Mouse (Mus musculus) cerebellum, adult 2 months (tissue): ENCODE measurements around the gene Afap1l2. TPM values are rescaled to one million over a fixed set of nuclear protein-coding genes. Genes with fewer than 3 reads are reported as not detected.

Experiments
- DNase-seq, 2 experiments: peaks; one replicate each; pipeline ENCODE4 v3.0.0; 2021
- H3K27ac ChIP-seq: fragments of 200-500 bp; 2 replicates; pipeline ENCODE4 v1.5.1; 2012; ENCODE audit warnings: low read length, control low read depth, inconsistent platforms; ENCODE audit not compliant: insufficient read depth
- H3K27me3 ChIP-seq: fragments of 200-500 bp; 2 replicates; pipeline ENCODE4 v1.6.1; 2012; ENCODE audit warnings: inconsistent platforms, mild to moderate bottlenecking, low read length, moderate library complexity; ENCODE audit not compliant: control insufficient read depth, insufficient read depth
- H3K4me1 ChIP-seq: fragments of 200-500 bp; 2 replicates; pipeline ENCODE4 v1.6.1; 2011; ENCODE audit warnings: low read length; ENCODE audit not compliant: control insufficient read depth, insufficient read depth
- H3K4me3 ChIP-seq: fragments of 200-500 bp; replicated peaks from 2 replicates; pipeline ENCODE3; 2011; ENCODE audit warnings: mild to moderate bottlenecking, low read depth, low read length, control low read depth; ENCODE audit not compliant: insufficient read depth
- CTCF ChIP-seq: fragments of 200-500 bp; IDR thresholded peaks from 2 replicates; pipeline ENCODE4 v1.5.1; 2011; ENCODE audit warnings: low read depth, mild to moderate bottlenecking, control low read depth, low read length, moderate library complexity, borderline replicate concordance; ENCODE audit not compliant: insufficient read depth
- POLR2A ChIP-seq: fragments of 200-500 bp; IDR thresholded peaks from 2 replicates; pipeline ENCODE4 v1.6.1; 2011; ENCODE audit warnings: low read length, control low read depth, borderline replicate concordance; ENCODE audit not compliant: insufficient read depth
- WGBS: fragments of 180-500 bp; shearing (Covaris S2); methylation state at CpG from one replicate; pipeline ENCODE4 v1.1.7; 2018; 5-methylcytosine and 5-hydroxymethylcytosine counted together
- polyA plus RNA-seq: library from polyadenylated mRNA; depleted of rRNA; stranded (reverse); fragments of >200 nt; gene quantifications from 2 replicates; pipeline ENCODE4 v1.2.3, GENCODE M21; 2012

The Afap1l2 gene
- polyA plus RNA-seq, 1 experiment, result 43.3 TPM

GRCm38 (mm10) chr19:56959601-56960000 lies 48.4 kb downstream of the Afap1l2 start:
- 38% methylated on average over 3 of the region's 3 CpGs for WGBS
- Histone ChIP-seq H3K27me3 (no peaks in the 10 kb centered on the region), H3K4me1 (peaks cover 28% of the 10 kb centered on the region), H3K4me3 (no peak overlapping the region), H3K27ac (no peak overlapping the region)
- DNase-seq, result no peak
- no peak for TF ChIP-seq POLR2A
- TF ChIP-seq CTCF, result no peak

GRCm38 (mm10) chr19:56959057-56959456 lies 49.0 kb downstream of the Afap1l2 start:
- TF ChIP-seq POLR2A (no peak), CTCF (no peak)
- Histone ChIP-seq H3K27ac (no peak overlapping the region), H3K27me3 (no peaks in the 10 kb centered on the region), H3K4me1 (peaks cover 28% of the 10 kb centered on the region), H3K4me3 (no peak overlapping the region)
- WGBS, result 33% methylated on average over 2 of the region's 2 CpGs
- DNase-seq, result peak in 1 of 2 experiments; percentile 37

DNA sequence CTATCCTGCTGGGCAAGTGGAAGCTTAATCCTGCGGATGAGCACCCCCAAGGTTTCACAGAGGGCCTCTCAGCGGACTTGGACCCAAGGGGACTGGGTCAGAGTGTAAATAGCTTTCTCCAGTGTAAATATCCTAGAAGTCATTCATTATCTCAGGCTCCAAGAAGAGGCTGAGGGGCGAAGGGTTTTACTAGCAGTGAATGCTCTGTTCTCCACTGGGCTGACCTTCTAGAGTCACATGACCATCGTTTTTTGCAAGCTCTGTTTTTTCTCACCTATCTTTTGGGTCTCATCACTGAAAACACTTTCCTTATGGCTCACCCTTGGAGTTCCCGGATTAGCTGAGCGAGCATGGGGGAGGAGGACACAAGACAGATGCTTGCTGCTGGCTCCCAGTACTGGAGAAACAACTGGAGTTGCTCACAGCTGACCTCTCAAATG lies 49.4 kb downstream of the Afap1l2 start:
- H3K4me3 ChIP-seq, result no peak overlapping the region
- WGBS, result 59% methylated on average over 6 of the region's 6 CpGs
- H3K4me1 ChIP-seq, result peaks cover 31% of the 10 kb centered on the region
- H3K27me3 ChIP-seq, result no peaks in the 10 kb centered on the region
- no peak overlapping the region for H3K27ac ChIP-seq
- TF ChIP-seq POLR2A (no peak), CTCF (no peak)
- no peak for DNase-seq

GRCm38 (mm10) chr19:56958011-56958410 lies 50.0 kb downstream of the Afap1l2 start:
- Histone ChIP-seq H3K4me3 (no peak overlapping the region), H3K4me1 (peaks cover 37% of the 10 kb centered on the region), H3K27ac (no peak overlapping the region), H3K27me3 (no peaks in the 10 kb centered on the region)
- TF ChIP-seq POLR2A (no peak), CTCF (no peak)
- WGBS, result 84% methylated on average over 4 of the region's 4 CpGs
- no peak for DNase-seq

DNA sequence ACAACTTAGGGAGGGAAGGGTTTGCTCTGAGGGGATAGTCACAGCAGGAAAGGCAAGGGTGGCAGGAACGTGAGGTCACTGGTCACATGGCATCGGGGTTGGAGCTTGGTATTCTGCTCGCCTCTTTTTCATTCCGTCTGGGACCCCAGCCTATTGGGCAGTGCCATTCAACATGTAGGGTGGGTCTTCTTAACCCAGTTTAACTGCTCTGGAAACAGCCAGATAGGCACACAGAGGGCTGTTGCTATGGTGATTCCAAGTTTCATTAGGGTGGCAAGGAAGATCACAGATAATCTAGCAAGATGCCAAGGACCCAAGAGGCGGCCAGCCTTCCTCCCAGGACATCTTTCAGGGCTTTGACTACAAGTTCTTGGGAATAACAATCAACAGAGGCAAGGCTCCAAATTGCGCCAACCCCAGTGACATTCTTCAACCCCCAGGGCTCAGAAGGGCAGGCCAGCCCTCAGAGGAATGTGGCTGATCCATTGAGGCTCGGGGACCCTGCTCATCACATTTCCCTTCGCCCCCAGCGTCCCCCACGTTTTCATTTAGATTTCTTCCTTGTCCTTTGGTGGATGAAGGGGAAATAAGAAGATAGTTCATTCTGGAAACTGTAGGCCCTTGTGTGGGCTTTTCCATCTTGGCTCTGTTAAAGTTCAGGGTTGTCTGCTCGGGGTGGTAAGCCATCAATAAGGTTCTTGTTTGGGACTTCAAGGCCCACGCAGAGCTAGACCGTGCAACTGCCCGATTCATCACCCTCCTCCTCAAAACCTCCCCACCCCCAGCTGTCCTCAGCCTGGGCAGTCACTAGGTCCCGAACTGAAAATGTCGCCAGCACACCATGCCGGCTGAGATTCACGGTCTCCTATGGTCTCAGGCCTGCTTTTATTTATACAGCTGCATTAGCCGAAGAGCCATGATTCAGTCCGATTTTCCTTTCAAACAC lies 52.2 kb downstream of the Afap1l2 start:
- 69% methylated on average over 20 of the region's 20 CpGs for WGBS
- no peak for DNase-seq
- Histone ChIP-seq H3K4me1 (peaks cover 40% of the 10 kb centered on the region), H3K27ac (no peak overlapping the region; the same call in 1 of the 2 replicates), H3K27me3 (no peaks in the 10 kb centered on the region), H3K4me3 (no peak overlapping the region)
- TF ChIP-seq POLR2A (no peak), CTCF (no peak)

GRCm38 (mm10) chr19:56954857-56955256 lies 53.2 kb downstream of the Afap1l2 start:
- DNase-seq, result no peak
- TF ChIP-seq POLR2A, result no peak
- TF ChIP-seq CTCF, result no peak
- H3K27me3 ChIP-seq, result no peaks in the 10 kb centered on the region
- H3K27ac ChIP-seq, result no peak overlapping the region
- 87% methylated on average over 13 of the region's 13 CpGs for WGBS
- peaks cover 47% of the 10 kb centered on the region for H3K4me1 ChIP-seq
- H3K4me3 ChIP-seq, result no peak overlapping the region

- TF ChIP-seq POLR2A (no peak), CTCF (no peak)
- no peaks in the 10 kb centered on the region for H3K27me3 ChIP-seq
- 47% methylated on average over 4 of the region's 4 CpGs for WGBS
Measured at GRCm38 (mm10) chr19:56953856-56954255, 54.2 kb downstream of the Afap1l2 start.

DNA sequence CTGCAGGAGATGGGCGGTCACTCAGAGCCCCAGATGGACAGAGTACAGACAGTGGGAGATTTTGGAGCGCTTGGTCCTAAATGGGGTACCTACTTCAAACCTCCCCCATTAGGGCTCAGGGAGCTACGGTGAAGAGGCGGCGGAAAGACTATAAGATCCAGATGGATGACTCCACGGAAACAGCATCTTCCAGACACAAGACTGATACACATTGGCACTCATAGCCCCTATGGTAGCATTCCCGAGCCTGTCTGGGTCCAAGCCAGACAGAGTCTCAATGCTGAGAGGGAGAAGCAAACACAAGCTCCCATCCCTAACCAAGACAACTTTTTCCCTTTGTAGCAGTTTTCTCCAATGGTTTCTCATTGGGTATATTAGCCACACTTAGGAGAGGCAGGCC lies 57.2 kb downstream of the Afap1l2 start:
- no peak for TF ChIP-seq POLR2A
- TF ChIP-seq CTCF, result no peak
- Histone ChIP-seq H3K4me3 (no peak overlapping the region), H3K4me1 (peaks cover 64% of the 10 kb centered on the region), H3K27me3 (no peaks in the 10 kb centered on the region), H3K27ac (peak overlapping the region; percentile 57)
- DNase-seq, result no peak
- 34% methylated on average over 7 of the region's 7 CpGs for WGBS

More at GRCm38 (mm10) chr19:56953856-56954255, 54.2 kb downstream of the Afap1l2 start:
- no peak for DNase-seq
- H3K4me1 ChIP-seq, result peaks cover 45% of the 10 kb centered on the region
- no peak overlapping the region for H3K27ac ChIP-seq
- H3K4me3 ChIP-seq, result no peak overlapping the region
